Mouse (Mus musculus): Measurements from ENCODE around the gene Lao1.
A peak's percentile ranks its signal among the peaks of the same experiment; 100 is the strongest.
"Not testable (repeated sequence)": the region's sequence is repeated elsewhere in the genome, so short reads cannot be mapped to it uniquely, and the experiment has no call there.

The Lao1 gene

GRCm38 (mm10) chr4:118961141-118961628 lies at the start of gene Lao1:
Gene Lao1 (plus strand): TSS chr4:118961578.
- DNase-seq: no peak

- not testable (repeated sequence) for DNase-seq
Measured at GRCm38 (mm10) chr4:118917365-118917764, 44.0 kb upstream of the Lao1 start, which contains the start of gene Olfr1329. Gene Olfr1329 (minus strand): TSS chr4:118917465.

DNA sequence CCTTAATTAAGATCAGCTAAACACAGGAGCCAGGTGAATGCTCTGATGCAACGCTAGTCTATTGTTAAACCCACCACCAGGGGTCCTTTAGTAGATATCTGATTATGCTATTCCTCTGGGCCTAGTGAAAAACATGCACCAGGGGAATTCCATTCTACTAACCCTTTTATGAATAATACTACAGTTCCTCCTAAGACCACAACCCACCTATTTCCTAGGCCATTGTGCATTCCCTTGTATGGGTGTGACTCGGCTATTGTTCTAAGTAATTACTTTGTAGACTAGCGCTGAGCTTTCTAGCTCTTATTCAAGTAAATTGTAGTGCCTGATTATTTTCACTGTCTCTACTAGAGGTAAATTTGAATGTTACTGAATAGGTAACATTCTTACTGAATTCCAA lies 30.1 kb upstream of the Lao1 start:
- not testable (repeated sequence) for DNase-seq

- no peak for DNase-seq
Measured at GRCm38 (mm10) chr4:118938512-118938911, 22.9 kb upstream of the Lao1 start, which contains the start of gene Olfr1328. Gene Olfr1328 (minus strand): TSS chr4:118938612.

DNA sequence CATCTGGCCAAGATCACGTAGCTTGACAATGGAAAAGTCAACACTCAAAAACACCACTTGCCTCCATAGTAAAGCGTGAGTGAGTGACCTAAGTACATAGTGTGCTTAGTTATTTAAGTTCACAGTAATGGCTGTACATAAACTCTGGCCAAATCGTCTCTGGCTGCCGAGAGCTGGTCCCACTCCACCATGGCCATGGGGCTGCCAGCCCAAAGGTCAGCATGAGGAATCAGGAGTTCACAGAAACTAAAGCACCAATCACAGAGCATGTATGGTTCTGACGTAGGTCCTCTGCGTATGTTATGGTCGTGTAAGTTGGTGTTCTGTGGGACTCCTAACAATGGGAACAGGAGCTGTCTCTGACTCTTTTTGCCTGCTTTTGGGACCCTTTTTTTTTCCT lies 2.6 kb upstream of the Lao1 start:
- DNase-seq: no peak

DNA sequence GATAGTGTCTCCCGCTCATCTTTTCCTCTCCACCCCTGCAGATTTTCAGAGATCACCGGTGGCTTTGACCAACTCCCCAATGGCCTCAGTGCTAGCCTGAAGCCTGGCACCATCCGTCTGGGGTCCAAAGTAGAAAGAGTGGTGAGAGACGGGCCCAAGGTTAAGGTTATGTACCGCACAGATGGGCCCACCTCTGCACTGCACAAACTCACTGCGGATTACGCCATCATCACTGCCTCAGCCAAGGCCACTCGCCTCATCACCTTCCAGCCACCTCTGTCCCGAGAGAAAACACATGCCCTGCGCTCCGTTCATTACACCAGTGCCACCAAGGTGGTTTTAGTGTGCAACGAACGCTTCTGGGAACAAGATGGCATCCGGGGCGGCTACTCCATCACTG lies 6.3 kb downstream of the Lao1 start:
- DNase-seq: no peak

DNA sequence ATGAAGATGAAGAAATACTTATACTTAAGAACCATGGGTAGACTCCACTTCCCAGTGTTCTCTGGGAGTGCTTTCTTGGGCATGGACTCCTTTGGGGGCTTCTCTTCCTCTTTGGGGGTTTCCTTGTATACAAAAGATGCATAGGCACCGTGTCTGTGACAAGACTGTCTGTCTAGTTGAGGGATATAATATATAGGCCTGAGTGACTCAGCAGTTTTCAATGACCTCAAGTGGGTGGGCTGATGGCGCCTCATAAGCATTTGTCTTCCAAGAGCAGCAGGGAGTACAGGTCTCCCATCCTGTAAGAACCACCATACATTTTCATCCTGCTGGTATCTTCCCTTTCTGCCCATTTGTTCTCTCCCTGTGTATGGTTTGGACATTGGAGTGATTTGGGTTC lies 11.9 kb downstream of the Lao1 start:
- no peak for DNase-seq

DNA sequence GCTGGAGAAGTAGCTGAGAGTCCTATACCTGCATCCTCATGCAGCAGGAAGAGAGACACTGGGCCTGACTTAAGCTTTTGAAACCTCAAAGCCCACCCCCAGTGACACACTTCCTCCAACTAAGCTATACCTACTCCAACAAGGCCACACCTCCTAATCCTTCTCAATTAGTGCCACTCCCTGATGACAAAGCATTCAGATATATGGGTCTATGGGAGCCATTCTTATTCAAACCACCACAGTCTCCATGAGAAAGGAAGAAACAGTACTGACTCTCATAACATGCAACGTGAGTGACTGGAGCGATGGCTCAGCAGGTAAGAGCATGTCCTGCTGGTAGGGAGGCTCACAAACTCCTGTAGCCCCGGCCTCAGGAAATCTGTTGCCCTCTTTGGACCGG lies 23.9 kb downstream of the Lao1 start:
- DNase-seq: no peak

DNA sequence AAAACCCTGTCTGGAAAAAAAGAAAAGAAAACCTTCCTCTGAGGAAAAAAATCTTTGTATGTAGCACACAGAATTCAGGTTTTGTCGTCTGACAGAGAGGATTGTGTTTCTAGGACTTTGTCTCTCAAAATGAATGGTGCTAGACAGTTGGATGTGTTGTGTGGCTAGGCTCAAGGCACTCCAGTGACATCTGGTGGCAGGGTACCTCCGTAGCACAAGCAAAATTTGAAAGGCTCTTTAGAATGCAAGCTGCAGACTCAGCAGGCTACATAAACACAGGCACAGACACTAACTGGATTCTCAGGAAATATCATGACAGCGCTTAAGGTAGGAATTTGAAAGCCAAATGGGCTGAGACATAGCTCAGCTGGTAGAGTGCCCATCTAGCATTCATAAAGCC lies 27.2 kb downstream of the Lao1 start:
- DNase-seq: no peak

DNA sequence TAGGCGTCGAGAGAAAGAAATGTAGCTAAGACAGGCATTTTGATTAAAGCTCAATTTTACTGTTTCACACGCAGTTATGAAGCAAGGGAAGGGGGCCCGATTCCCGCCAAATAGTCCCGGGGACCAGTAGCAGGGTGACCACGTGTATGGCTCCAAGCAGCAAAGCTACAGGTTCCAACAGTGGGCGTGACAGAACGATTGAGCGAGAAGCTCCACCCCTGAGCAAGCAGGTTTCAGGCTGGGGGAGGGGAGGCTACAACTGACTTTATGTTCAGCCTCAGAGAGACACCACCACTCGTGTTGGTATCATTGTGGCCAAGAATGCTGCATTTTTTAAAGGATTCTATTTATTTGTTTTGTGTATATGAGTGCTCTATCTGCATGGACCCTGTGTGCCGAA lies 28.0 kb downstream of the Lao1 start:
- no peak for DNase-seq

DNA sequence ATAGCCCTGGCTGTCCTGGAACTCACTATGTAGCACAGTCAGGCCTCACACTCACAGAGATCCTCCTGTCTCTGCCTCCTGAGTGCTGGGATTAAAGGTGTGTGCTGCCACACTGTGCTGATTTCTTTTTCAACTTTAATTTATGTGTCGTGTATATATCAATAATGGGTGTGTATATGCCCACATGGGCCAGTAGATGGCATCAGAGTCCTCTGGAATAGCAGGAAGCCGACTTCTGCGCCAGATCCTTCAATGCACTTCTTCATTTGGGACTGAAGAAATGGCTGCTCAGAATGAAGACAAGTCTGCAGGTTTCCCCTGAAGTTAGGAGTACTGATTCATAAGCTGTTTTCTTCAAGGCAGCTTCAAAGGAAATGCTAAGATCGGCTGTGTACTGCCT lies 30.4 kb downstream of the Lao1 start:
- peak; percentile 16 for DNase-seq

GRCm38 (mm10) chr4:118997127-118997542 lies 35.8 kb downstream of the Lao1 start:
- no peak for DNase-seq

GRCm38 (mm10) chr4:118999691-119000486 lies 38.5 kb downstream of the Lao1 start:
- no peak for DNase-seq

GRCm38 (mm10) chr4:119001696-119002095 lies 40.3 kb downstream of the Lao1 start:
- DNase-seq: no peak

DNA sequence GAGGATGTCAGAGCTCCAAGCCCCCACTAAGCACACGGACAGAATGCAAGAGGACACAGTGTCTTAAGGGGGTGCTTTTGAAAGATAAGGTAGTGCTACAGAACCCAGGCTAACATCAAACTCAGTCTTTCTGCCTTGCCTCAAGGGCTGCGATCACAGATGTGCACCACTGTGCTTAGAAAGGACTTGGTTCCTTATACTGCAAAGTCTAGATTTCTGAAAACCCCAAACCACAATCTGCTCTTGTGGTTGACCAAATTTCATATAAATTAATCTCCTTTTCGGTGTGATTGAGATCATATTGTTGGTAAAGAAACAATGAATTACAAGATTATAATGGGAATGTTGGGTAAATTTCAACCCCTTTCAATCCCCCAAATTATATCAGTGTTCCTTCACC lies 41.1 kb downstream of the Lao1 start:
- no peak for DNase-seq

GRCm38 (mm10) chr4:119004178-119004577 lies 42.8 kb downstream of the Lao1 start:
- no peak for DNase-seq

GRCm38 (mm10) chr4:119004613-119005339 lies 43.4 kb downstream of the Lao1 start:
- DNase-seq: peak; percentile 85

DNA sequence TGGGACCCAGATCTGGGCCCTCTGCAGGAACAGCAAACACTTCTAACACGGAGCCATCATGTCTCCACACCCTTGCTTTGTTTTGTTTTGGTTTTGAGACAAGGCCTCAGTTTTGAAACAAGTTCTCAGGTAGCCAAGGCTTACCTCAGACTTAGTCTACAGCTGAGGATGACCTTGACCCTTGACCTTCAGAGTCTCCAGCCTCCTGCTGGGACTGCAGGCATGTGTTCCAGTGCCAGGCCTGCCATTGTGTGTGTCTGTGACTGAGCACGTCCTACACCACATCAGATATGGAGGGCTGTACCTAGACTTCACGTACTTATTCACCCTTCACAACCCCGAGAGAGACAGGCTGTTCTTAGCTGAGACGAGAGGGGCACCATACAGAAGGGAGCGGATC lies 46.2 kb downstream of the Lao1 start:
- DNase-seq: no peak

GRCm38 (mm10) chr4:119008476-119008875 lies 47.1 kb downstream of the Lao1 start:
- no peak for DNase-seq

- DNase-seq: no peak
Measured at GRCm38 (mm10) chr4:119009814-119010213, 48.4 kb downstream of the Lao1 start.

GRCm38 (mm10) chr4:119011050-119011680 lies 49.8 kb downstream of the Lao1 start:
- no peak for DNase-seq

DNA sequence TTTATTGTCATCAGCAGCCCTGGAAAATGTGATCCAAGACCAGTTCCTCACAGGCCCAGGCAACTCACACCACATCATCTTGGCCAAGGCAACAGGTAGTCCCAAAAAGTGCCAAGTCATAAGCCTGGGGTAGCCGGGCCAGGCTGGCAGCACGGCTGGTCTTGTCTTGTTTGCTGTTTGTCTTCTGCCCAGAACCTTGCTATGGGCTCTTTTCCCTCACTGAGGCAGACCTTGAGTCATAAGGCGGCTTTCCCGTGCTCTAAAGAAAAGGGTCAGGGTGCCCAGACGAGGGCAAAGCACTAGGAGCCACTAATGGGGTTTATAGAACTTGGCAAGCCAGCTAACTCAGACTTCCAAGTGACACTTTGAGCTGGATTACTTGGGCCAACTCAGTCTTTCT lies 51.7 kb downstream of the Lao1 start:
- no peak for DNase-seq

DNA sequence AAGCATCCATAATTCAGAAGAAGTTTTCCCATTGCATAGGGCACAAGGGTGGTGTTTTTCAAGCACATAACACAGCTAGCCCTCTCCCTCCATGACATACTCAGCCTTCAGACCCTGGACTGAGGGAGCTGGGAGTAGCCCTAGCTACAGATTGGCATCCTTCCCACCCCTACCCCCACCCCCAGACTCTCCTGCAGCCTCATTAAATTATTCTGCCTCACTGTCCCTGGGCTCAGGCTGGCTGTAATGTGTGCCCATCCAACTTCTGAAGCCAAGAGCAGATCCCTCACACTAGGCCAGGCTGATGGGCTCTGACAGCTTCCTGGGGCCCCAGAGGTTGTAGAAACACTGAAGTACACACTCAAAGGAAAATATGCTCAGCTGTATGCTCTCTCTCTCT lies 53.6 kb downstream of the Lao1 start:
- no peak for DNase-seq

GRCm38 (mm10) chr4:119015557-119015956 lies 54.2 kb downstream of the Lao1 start:
- no peak for DNase-seq

Measured in thymus, postnatal 14 days (tissue).